Mouse (Mus musculus): ENCODE results near the gene Syngr4.

Syngr4 gene

GRCm38 (mm10) chr7:45848447-45849027 lies 48.0 kb downstream of the Syngr4 start:
- H3K4me1 ChIP-seq (replicated peaks; ENCODE audit: low read depth, low read length), result peaks cover 9% of the 10 kb centered on the region; the same call in 1 of the 2 replicates
- H3K9me3 ChIP-seq (ENCODE audit: low read length), result no peaks in the 10 kb centered on the region
- TF ChIP-seq POU5F1 (IDR thresholded peaks at IDR 0.05; ENCODE audit: borderline replicate concordance, low read length) (no peak), NANOG (IDR thresholded peaks at IDR 0.05; ENCODE audit: borderline replicate concordance, low read length) (no peak), CTCF (conservative IDR thresholded peaks at IDR 0.05; ENCODE audit: low read length) (no peak)
- peaks cover 4% of the 10 kb centered on the region; the same call in 1 of the 2 replicates for H3K27me3 ChIP-seq (ENCODE audit: insufficient read depth, low read length)
- H3K36me3 ChIP-seq (ENCODE audit: insufficient read depth, low read length), result no peaks in the 10 kb centered on the region
- no peak overlapping the region for H3K4me3 ChIP-seq (replicated peaks; ENCODE audit: low read length)

GRCm38 (mm10) chr7:45842950-45843744 lies 53.4 kb downstream of the Syngr4 start:
- Histone ChIP-seq H3K4me3 (replicated peaks; ENCODE audit: low read length) (no peak overlapping the region), H3K27me3 (ENCODE audit: insufficient read depth, low read length) (peaks cover 24% of the 10 kb centered on the region), H3K36me3 (ENCODE audit: insufficient read depth, low read length) (no peaks in the 10 kb centered on the region), H3K9me3 (ENCODE audit: low read length) (no peaks in the 10 kb centered on the region), H3K4me1 (replicated peaks; ENCODE audit: low read depth, low read length) (peaks cover 3% of the 10 kb centered on the region; the same call in 1 of the 2 replicates)
- TF ChIP-seq NANOG (IDR thresholded peaks at IDR 0.05; ENCODE audit: borderline replicate concordance, low read length) (no peak), POU5F1 (IDR thresholded peaks at IDR 0.05; ENCODE audit: borderline replicate concordance, low read length) (no peak), CTCF (conservative IDR thresholded peaks at IDR 0.05; ENCODE audit: low read length) (no peak)

Measured in E14TG2a.4 (cell line).